Mouse (Mus musculus): ENCODE measurements around the gene Rab3c. TPM values are rescaled to one million over a fixed set of nuclear protein-coding genes. Genes with fewer than 3 reads are reported as not detected.

Rab3c gene
- polyA plus RNA-seq, 1 experiment from 2014 or later = not detected

- no peak overlapping the region for H3K4me3 ChIP-seq (ENCODE audit: inconsistent target)
- H3K36me3 ChIP-seq (ENCODE audit: inconsistent target) = no peaks in the 10 kb centered on the region
- 96% methylated on average over 3 of the region's 3 CpGs for WGBS (ENCODE audit: missing documents)
- H3K79me2 ChIP-seq (ENCODE audit: inconsistent target) = no peaks in the 10 kb centered on the region
- H3K27ac ChIP-seq = no peak overlapping the region
These were observed 242.3 kb downstream of the Rab3c start for GRCm38 (mm10) chr13:110038521-110038920.

- H3K79me2 ChIP-seq (ENCODE audit: inconsistent target) = no peaks in the 10 kb centered on the region
- H3K36me3 ChIP-seq (ENCODE audit: inconsistent target) = no peaks in the 10 kb centered on the region
- H3K27ac ChIP-seq = no peak overlapping the region
- H3K4me3 ChIP-seq (ENCODE audit: inconsistent target) = no peak overlapping the region
- 13% methylated on average over 6 of the region's 6 CpGs for WGBS (ENCODE audit: missing documents)
These were observed 245.9 kb downstream of the Rab3c start for GRCm38 (mm10) chr13:110034885-110035284.

GRCm38 (mm10) chr13:110034041-110034440, 246.8 kb downstream of the Rab3c start:
- Histone ChIP-seq H3K27ac (no peak overlapping the region), H3K4me3 (ENCODE audit: inconsistent target) (no peak overlapping the region), H3K36me3 (ENCODE audit: inconsistent target) (no peaks in the 10 kb centered on the region), H3K79me2 (ENCODE audit: inconsistent target) (no peaks in the 10 kb centered on the region)
- 17% methylated on average over 7 of the region's 7 CpGs for WGBS (ENCODE audit: missing documents)

- Histone ChIP-seq H3K4me3 (ENCODE audit: inconsistent target) (no peak overlapping the region), H3K27ac (no peak overlapping the region), H3K36me3 (ENCODE audit: inconsistent target) (no peaks in the 10 kb centered on the region), H3K79me2 (ENCODE audit: inconsistent target) (no peaks in the 10 kb centered on the region)
- WGBS (ENCODE audit: missing documents) = 3% methylated on average over 6 of the region's 6 CpGs
These were observed 248.9 kb downstream of the Rab3c start for GRCm38 (mm10) chr13:110031886-110032285.

GRCm38 (mm10) chr13:110031061-110031460, 249.7 kb downstream of the Rab3c start:
- 64% methylated on average over 8 of the region's 8 CpGs for WGBS (ENCODE audit: missing documents)
- H3K4me3 ChIP-seq (ENCODE audit: inconsistent target) = no peak overlapping the region

GRCm38 (mm10) chr13:110024381-110025161, 256.2 kb downstream of the Rab3c start:
- Histone ChIP-seq H3K79me2 (ENCODE audit: inconsistent target) (no peaks in the 10 kb centered on the region), H3K4me3 (ENCODE audit: inconsistent target) (no peak overlapping the region), H3K27ac (no peak overlapping the region), H3K36me3 (ENCODE audit: inconsistent target) (no peaks in the 10 kb centered on the region)
- 86% methylated on average over 10 of the region's 10 CpGs for WGBS (ENCODE audit: missing documents)

More at GRCm38 (mm10) chr13:110031061-110031460, 249.7 kb downstream of the Rab3c start:
- Histone ChIP-seq H3K79me2 (ENCODE audit: inconsistent target) (no peaks in the 10 kb centered on the region), H3K36me3 (ENCODE audit: inconsistent target) (no peaks in the 10 kb centered on the region), H3K27ac (no peak overlapping the region)

- Histone ChIP-seq H3K79me2 (ENCODE audit: inconsistent target) (no peaks in the 10 kb centered on the region), H3K27ac (no peak overlapping the region), H3K36me3 (ENCODE audit: inconsistent target) (no peaks in the 10 kb centered on the region), H3K4me3 (ENCODE audit: inconsistent target) (no peak overlapping the region)
- WGBS (ENCODE audit: missing documents) = 83% methylated on average over 5 of the region's 5 CpGs
These were observed 257.8 kb downstream of the Rab3c start for GRCm38 (mm10) chr13:110023031-110023430.

GRCm38 (mm10) chr13:110019774-110020173, 261.0 kb downstream of the Rab3c start:
- Histone ChIP-seq H3K79me2 (ENCODE audit: inconsistent target) (no peaks in the 10 kb centered on the region), H3K36me3 (ENCODE audit: inconsistent target) (no peaks in the 10 kb centered on the region), H3K4me3 (ENCODE audit: inconsistent target) (no peak overlapping the region), H3K27ac (no peak overlapping the region)
- 83% methylated on average over 8 of the region's 9 CpGs for WGBS (ENCODE audit: missing documents)

GRCm38 (mm10) chr13:110018941-110019743, 261.7 kb downstream of the Rab3c start:
- 22% methylated on average over 20 of the region's 20 CpGs for WGBS (ENCODE audit: missing documents)
- Histone ChIP-seq H3K27ac (no peak overlapping the region), H3K79me2 (ENCODE audit: inconsistent target) (no peaks in the 10 kb centered on the region), H3K4me3 (ENCODE audit: inconsistent target) (no peak overlapping the region), H3K36me3 (ENCODE audit: inconsistent target) (no peaks in the 10 kb centered on the region)

- H3K4me3 ChIP-seq (ENCODE audit: inconsistent target) = no peak overlapping the region
- 3% methylated on average over 17 of the region's 17 CpGs for WGBS (ENCODE audit: missing documents)
- no peaks in the 10 kb centered on the region for H3K79me2 ChIP-seq (ENCODE audit: inconsistent target)
- H3K36me3 ChIP-seq (ENCODE audit: inconsistent target) = no peaks in the 10 kb centered on the region
- H3K27ac ChIP-seq = no peak overlapping the region
These were observed 262.3 kb downstream of the Rab3c start for GRCm38 (mm10) chr13:110018431-110018901.

GRCm38 (mm10) chr13:110012029-110012428, 268.8 kb downstream of the Rab3c start:
- 95% methylated on average over 4 of the region's 4 CpGs for WGBS (ENCODE audit: missing documents)
- no peak overlapping the region for H3K27ac ChIP-seq
- H3K4me3 ChIP-seq (ENCODE audit: inconsistent target) = no peak overlapping the region
- no peaks in the 10 kb centered on the region for H3K79me2 ChIP-seq (ENCODE audit: inconsistent target)
- no peaks in the 10 kb centered on the region for H3K36me3 ChIP-seq (ENCODE audit: inconsistent target)

GRCm38 (mm10) chr13:110010876-110011275, 269.9 kb downstream of the Rab3c start:
- H3K4me3 ChIP-seq (ENCODE audit: inconsistent target) = no peak overlapping the region
- no peak overlapping the region for H3K27ac ChIP-seq
- no peaks in the 10 kb centered on the region for H3K36me3 ChIP-seq (ENCODE audit: inconsistent target)
- WGBS (ENCODE audit: missing documents) = 84% methylated on average over 6 of the region's 6 CpGs
- H3K79me2 ChIP-seq (ENCODE audit: inconsistent target) = no peaks in the 10 kb centered on the region

GRCm38 (mm10) chr13:110008539-110008938, 272.3 kb downstream of the Rab3c start:
- Histone ChIP-seq H3K79me2 (ENCODE audit: inconsistent target) (no peaks in the 10 kb centered on the region), H3K36me3 (ENCODE audit: inconsistent target) (no peaks in the 10 kb centered on the region), H3K27ac (no peak overlapping the region), H3K4me3 (ENCODE audit: inconsistent target) (no peak overlapping the region)
- 92% methylated on average over 8 of the region's 8 CpGs for WGBS (ENCODE audit: missing documents)

GRCm38 (mm10) chr13:110006106-110006781, 274.6 kb downstream of the Rab3c start:
- WGBS (ENCODE audit: missing documents) = 39% methylated on average over 21 of the region's 21 CpGs
- Histone ChIP-seq H3K27ac (no peak overlapping the region), H3K79me2 (ENCODE audit: inconsistent target) (no peaks in the 10 kb centered on the region), H3K4me3 (ENCODE audit: inconsistent target) (no peak overlapping the region), H3K36me3 (ENCODE audit: inconsistent target) (no peaks in the 10 kb centered on the region)
